Comparison of ENCODE assay signal across 8 mouse cellular contexts in the genomic region with DNA sequence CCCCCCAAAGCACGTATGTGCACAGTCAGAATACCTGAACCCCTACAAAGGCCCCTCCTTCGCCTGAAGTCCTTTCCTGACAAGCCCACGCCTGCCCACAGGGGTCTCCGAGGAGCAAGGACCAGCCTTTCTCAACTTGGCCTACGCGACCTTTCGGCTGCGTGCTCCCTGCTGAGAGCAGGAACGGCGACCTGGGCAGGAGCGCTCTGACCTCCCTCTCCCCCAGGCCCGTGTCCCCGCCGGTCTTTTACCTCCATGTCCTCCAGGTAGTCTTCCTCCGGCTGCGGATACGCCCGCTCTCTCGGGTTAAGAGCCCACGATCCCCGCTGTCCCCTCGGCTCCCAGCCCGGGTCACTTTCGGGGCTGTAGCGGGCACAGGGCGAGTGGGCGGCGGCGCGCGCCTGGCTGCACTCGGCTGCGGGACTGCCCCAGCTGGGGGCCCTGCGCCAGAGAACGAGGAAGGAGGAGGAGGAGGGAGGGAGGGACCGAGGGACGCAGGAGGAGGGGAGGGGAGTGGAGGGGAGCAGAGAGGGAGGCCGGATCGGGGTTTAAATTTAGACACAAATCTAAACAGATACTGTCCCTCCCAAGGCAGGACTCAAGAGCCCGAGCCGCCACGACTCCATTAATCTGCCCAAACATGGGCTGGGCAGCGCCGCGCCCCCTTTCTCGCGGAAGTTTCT. TPM values are rescaled to one million over a fixed set of nuclear protein-coding genes. Genes with fewer than 3 reads are reported as not detected.
A peak's percentile ranks its signal among the peaks of the same experiment; 100 is the strongest.
DNase-seq lines count a peak whose midpoint lies in the region; ATAC-seq lines count a peak whose summit lies in the region.

No protein-coding gene starts in this region.

- H3K27me3 ChIP-seq in forebrain, embryonic 14.5 days (replicated peaks; ENCODE audit: control insufficient read depth, insufficient read depth, low read length), result peaks cover 3% of the 10 kb centered on the region; the same call in 1 of the 2 replicates
- peaks cover 19% of the 10 kb centered on the region; the same call in 1 of the 2 replicates for H3K27me3 ChIP-seq in limb, embryonic 13.5 days
- peaks cover 58% of the 10 kb centered on the region for H3K27me3 ChIP-seq in midbrain, embryonic 13.5 days
- no peaks in the 10 kb centered on the region for H3K27me3 ChIP-seq in stomach, embryonic 16.5 days (ENCODE audit: control insufficient read depth, insufficient read depth, low read length)

- H3K36me3 ChIP-seq in forebrain, embryonic 14.5 days (ENCODE audit: control insufficient read depth, insufficient read depth, low read length), result no peaks in the 10 kb centered on the region
- no peaks in the 10 kb centered on the region for H3K36me3 ChIP-seq in limb, embryonic 13.5 days
- no peaks in the 10 kb centered on the region for H3K36me3 ChIP-seq in midbrain, embryonic 13.5 days
- no peaks in the 10 kb centered on the region for H3K36me3 ChIP-seq in stomach, embryonic 16.5 days (ENCODE audit: control insufficient read depth, insufficient read depth, low read length)

- H3K9me3 ChIP-seq in forebrain, embryonic 14.5 days (replicated peaks; ENCODE audit: control insufficient read depth, low read length), result no peaks in the 10 kb centered on the region
- H3K9me3 ChIP-seq in limb, embryonic 13.5 days, result no peaks in the 10 kb centered on the region
- H3K9me3 ChIP-seq in midbrain, embryonic 13.5 days, result no peaks in the 10 kb centered on the region
- H3K9me3 ChIP-seq in stomach, embryonic 16.5 days (replicated peaks; ENCODE audit: control insufficient read depth, low read length), result no peaks in the 10 kb centered on the region

- H3K4me3 ChIP-seq in forebrain, embryonic 14.5 days (ENCODE audit: low read depth, low read length), result peak overlapping the region; percentile 50
- peak overlapping the region; percentile 81 for H3K4me3 ChIP-seq in limb, embryonic 13.5 days
- H3K4me3 ChIP-seq in midbrain, embryonic 13.5 days (replicated peaks), result peak overlapping the region; percentile 61
- H3K4me3 ChIP-seq in stomach, embryonic 16.5 days (replicated peaks; ENCODE audit: low read length), result peak overlapping the region; percentile 74

- peak overlapping the region; percentile 98 for H3K4me2 ChIP-seq in forebrain, embryonic 14.5 days (ENCODE audit: low read length)
- peak overlapping the region; percentile 92 for H3K4me2 ChIP-seq in limb, embryonic 13.5 days (replicated peaks)
- H3K4me2 ChIP-seq in midbrain, embryonic 13.5 days (replicated peaks), result peak overlapping the region; percentile 98
- H3K4me2 ChIP-seq in stomach, embryonic 16.5 days (ENCODE audit: low read depth, low read length), result peak overlapping the region; percentile 78

- peak overlapping the region; percentile 63 for H3K9ac ChIP-seq in forebrain, embryonic 14.5 days (ENCODE audit: low read length)
- peak overlapping the region; percentile 84 for H3K9ac ChIP-seq in limb, embryonic 13.5 days
- peak overlapping the region; percentile 75 for H3K9ac ChIP-seq in midbrain, embryonic 13.5 days (replicated peaks)
- peak overlapping the region; percentile 84 for H3K9ac ChIP-seq in stomach, embryonic 16.5 days (ENCODE audit: low read length)

- under 1% methylated on average over 47 of the region's 47 CpGs for WGBS in forebrain, embryonic 14.5 days
- WGBS in limb, embryonic 13.5 days, result under 1% methylated on average over 47 of the region's 47 CpGs
- under 1% methylated on average over 43 of the region's 47 CpGs for WGBS in midbrain, embryonic 13.5 days
- under 1% methylated on average over 47 of the region's 47 CpGs for WGBS in stomach, embryonic 16.5 days

- no peak overlapping the region for H3K27ac ChIP-seq in forebrain, embryonic 14.5 days (ENCODE audit: low read depth, low read length)
- H3K27ac ChIP-seq in limb, embryonic 13.5 days, result peak overlapping the region; percentile 44; the same call in 1 of the 2 replicates
- no peak overlapping the region for H3K27ac ChIP-seq in midbrain, embryonic 13.5 days
- H3K27ac ChIP-seq in stomach, embryonic 16.5 days (ENCODE audit: low read length), result peak overlapping the region; percentile 85

- H3K4me1 ChIP-seq in forebrain, embryonic 14.5 days (ENCODE audit: control insufficient read depth, insufficient read depth, low read length), result peaks cover 3% of the 10 kb centered on the region; the same call in 1 of the 2 replicates
- peaks cover 22% of the 10 kb centered on the region for H3K4me1 ChIP-seq in limb, embryonic 13.5 days
- peaks cover 16% of the 10 kb centered on the region for H3K4me1 ChIP-seq in midbrain, embryonic 13.5 days (replicated peaks)
- H3K4me1 ChIP-seq in stomach, embryonic 16.5 days (ENCODE audit: control insufficient read depth, insufficient read depth, low read length), result peaks cover 43% of the 10 kb centered on the region

- peak; percentile 70 for DNase-seq in CD4-positive, CD25-positive, alpha-beta regulatory T cell, adult 2 months (ENCODE audit: low read depth, low spot score)
- peak; percentile 64 to 81 for DNase-seq in adrenal gland, postnatal 36 days
- DNase-seq in forebrain, embryonic 14.5 days (ENCODE audit: low spot score), result peak; percentile 45
- DNase-seq in MN1 (ENCODE audit: low spot score), result no peak

- peak; percentile 66 for ATAC-seq in forebrain, embryonic 14.5 days
- ATAC-seq in hematopoietic stem cell, adult 5-6 weeks (replicated peaks in 1 of 2; ENCODE audit: insufficient read depth in 1 of 2, low FRiP score in 2 of 2, low TSS enrichment in 1 of 2, low read depth in 1 of 2, poor library complexity in 2 of 2, severe bottlenecking in 2 of 2), result peak; percentile 21 to 47
- ATAC-seq in limb, embryonic 13.5 days (ENCODE audit: low FRiP score, low read depth), result peak; percentile 81
- peak; percentile 84 for ATAC-seq in midbrain, embryonic 13.5 days
- peak; percentile 85 for ATAC-seq in stomach, embryonic 16.5 days (ENCODE audit: insufficient read depth, low FRiP score)

RNA-seq across cellular contexts. Expression of a gene that starts 1.8 kb away (rescaled TPM):
- 10 to 100 TPM; 12.4 to 20.2 TPM for total RNA-seq in adrenal gland, postnatal 36 days (2021)
- polyA plus RNA-seq in forebrain, embryonic 14.5 days (2014; fragmentation: Nextera tagmentation; extraction: Ambion mirVana), result 3.3 and 4.4 TPM in 2 replicates
- total RNA-seq in hematopoietic stem cell, adult 5-6 weeks (2017), result 132 and 143 TPM in 2 replicates
- 16.2 and 16.3 TPM in 2 replicates for polyA plus RNA-seq in limb, embryonic 13.5 days (2015; fragmentation: Nextera tagmentation; extraction: Ambion mirVana)
- polyA plus RNA-seq in midbrain, embryonic 13.5 days (2015; fragmentation: Nextera tagmentation; extraction: Ambion mirVana), result 8.0 and 8.3 TPM in 2 replicates
- 42.1 and 44.4 TPM in 2 replicates for polyA plus RNA-seq in stomach, embryonic 16.5 days (2015; fragmentation: Nextera tagmentation; extraction: Ambion mirVana)

RNA-seq across cellular contexts. Expression of a gene that starts 55.8 kb away (rescaled TPM):
- 10 to 100 TPM; 48.1 to 61.3 TPM for total RNA-seq in adrenal gland, postnatal 36 days (2021)
- polyA plus RNA-seq in forebrain, embryonic 14.5 days (2014; fragmentation: Nextera tagmentation; extraction: Ambion mirVana), result 26.0 and 28.8 TPM in 2 replicates
- 118 and 127 TPM in 2 replicates for total RNA-seq in hematopoietic stem cell, adult 5-6 weeks (2017)
- 49.3 and 55.7 TPM in 2 replicates for polyA plus RNA-seq in limb, embryonic 13.5 days (2015; fragmentation: Nextera tagmentation; extraction: Ambion mirVana)
- polyA plus RNA-seq in midbrain, embryonic 13.5 days (2015; fragmentation: Nextera tagmentation; extraction: Ambion mirVana), result 21.7 and 23.8 TPM in 2 replicates
- polyA plus RNA-seq in stomach, embryonic 16.5 days (2015; fragmentation: Nextera tagmentation; extraction: Ambion mirVana), result 90.4 and 90.6 TPM in 2 replicates

Comparison
In these comparisons a context has a peak if more than half of its experiments do, and no peak if none do; other contexts are left out.
1. ATAC-seq: peak in every context shown above with its lines; median percentile 85 in stomach, embryonic 16.5 days; 84 in midbrain, embryonic 13.5 days; 81 in limb, embryonic 13.5 days; 66 in forebrain, embryonic 14.5 days; 34 in hematopoietic stem cell, adult 5-6 weeks.
2. H3K27ac ChIP-seq: peak in limb, embryonic 13.5 days (single experiment) and stomach, embryonic 16.5 days (single experiment); none in forebrain, embryonic 14.5 days (single experiment) and midbrain, embryonic 13.5 days (single experiment).
3. Peak in every context shown above with its lines, with median percentiles within 50 percentile points of each other: H3K4me2 ChIP-seq, H3K4me3 ChIP-seq and H3K9ac ChIP-seq.